In genomic region chr5:51551852-51552482, GRCm38 (mm10) we compare ENCODE assay signal across 8 mouse cellular contexts. TPM values are rescaled to one million over a fixed set of nuclear protein-coding genes. Genes with fewer than 3 reads are reported as not detected.
DNase-seq lines count a peak whose midpoint lies in the region; ATAC-seq and TF ChIP-seq lines count a peak whose summit lies in the region.

No protein-coding gene starts in this region.

- H3K9ac ChIP-seq in heart, embryonic 16.5 days (ENCODE audit: low read length): peak overlapping the region; percentile 89
- H3K9ac ChIP-seq in hindbrain, embryonic 14.5 days: peak overlapping the region; percentile 52

- peaks cover 17% of the 10 kb centered on the region for H3K4me1 ChIP-seq in heart, embryonic 16.5 days (ENCODE audit: control insufficient read depth, insufficient read depth, low read length)
- H3K4me1 ChIP-seq in cortical plate, adult 2 months (ENCODE audit: control insufficient read depth, insufficient read depth, low read length): peaks cover 4% of the 10 kb centered on the region; the same call in 1 of the 2 replicates
- H3K4me1 ChIP-seq in hindbrain, embryonic 14.5 days (replicated peaks; ENCODE audit: control insufficient read depth, insufficient read depth, low read length): peaks cover 9% of the 10 kb centered on the region; the same call in 1 of the 2 replicates

- peak overlapping the region; percentile 55 for H3K4me2 ChIP-seq in heart, embryonic 16.5 days (ENCODE audit: low read depth, low read length)
- peak overlapping the region; percentile 74 for H3K4me2 ChIP-seq in hindbrain, embryonic 14.5 days (replicated peaks)

- H3K9me3 ChIP-seq in heart, embryonic 16.5 days (replicated peaks; ENCODE audit: control insufficient read depth, low read length): no peaks in the 10 kb centered on the region
- no peaks in the 10 kb centered on the region for H3K9me3 ChIP-seq in hindbrain, embryonic 14.5 days (ENCODE audit: control insufficient read depth, low read length)

- DNase-seq in heart, adult 8-10 months (ENCODE audit: low spot score): no peak
- no peak for DNase-seq in hindbrain, embryonic 14.5 days (ENCODE audit: low spot score)
- DNase-seq in ovary, postnatal 14 days (ENCODE audit: low spot score): no peak
- DNase-seq in MN1 (ENCODE audit: low spot score): no peak
- DNase-seq in cerebellum, postnatal 14 days: no peak

- H3K4me3 ChIP-seq in heart, embryonic 16.5 days (ENCODE audit: low read length): peak overlapping the region; percentile 82
- peak overlapping the region; percentile 48 for H3K4me3 ChIP-seq in cortical plate, adult 2 months (ENCODE audit: insufficient read depth, low read length)
- H3K4me3 ChIP-seq in hindbrain, embryonic 14.5 days (replicated peaks; ENCODE audit: low read length): peak overlapping the region; percentile 40
- H3K4me3 ChIP-seq in macrophage (ENCODE audit: inconsistent target): peak overlapping the region; percentile 71

- H3K27me3 ChIP-seq in heart, embryonic 16.5 days (ENCODE audit: control insufficient read depth, insufficient read depth, low read length): no peaks in the 10 kb centered on the region
- H3K27me3 ChIP-seq in hindbrain, embryonic 14.5 days (ENCODE audit: control insufficient read depth, insufficient read depth, low read length): no peaks in the 10 kb centered on the region

- TF ChIP-seq POLR2A in cortical plate, adult 2 months (IDR thresholded peaks at IDR 0.05; ENCODE audit: extremely low read depth, insufficient read depth, low read length): no peak

- 4% methylated on average over 12 of the region's 12 CpGs for WGBS in heart, embryonic 16.5 days
- 16% methylated on average over 12 of the region's 12 CpGs for WGBS in hindbrain, embryonic 14.5 days
- 5% methylated on average over 12 of the region's 12 CpGs for WGBS in macrophage (ENCODE audit: missing documents)

- H3K36me3 ChIP-seq in heart, embryonic 16.5 days (ENCODE audit: control insufficient read depth, insufficient read depth): no peaks in the 10 kb centered on the region; the same call in 1 of the 2 replicates
- H3K36me3 ChIP-seq in hindbrain, embryonic 14.5 days (replicated peaks; ENCODE audit: control insufficient read depth, insufficient read depth): no peaks in the 10 kb centered on the region
- no peaks in the 10 kb centered on the region for H3K36me3 ChIP-seq in macrophage (ENCODE audit: inconsistent target)

- no peaks in the 10 kb centered on the region for H3K79me2 ChIP-seq in macrophage (ENCODE audit: inconsistent target)

- no peak for TF ChIP-seq CTCF in cortical plate, adult 2 months (IDR thresholded peaks at IDR 0.05; ENCODE audit: extremely low read depth, insufficient read depth, low read length)

- H3K27ac ChIP-seq in heart, embryonic 16.5 days (ENCODE audit: low read length): peak overlapping the region; percentile 98
- no peak overlapping the region for H3K27ac ChIP-seq in cortical plate, adult 2 months (ENCODE audit: insufficient read depth, low read length)
- peak overlapping the region; percentile 54 for H3K27ac ChIP-seq in hindbrain, embryonic 14.5 days
- no peak overlapping the region for H3K27ac ChIP-seq in macrophage

- no peak for ATAC-seq in heart, embryonic 16.5 days (replicated peaks; ENCODE audit: extremely low read depth, insufficient read depth, low FRiP score)
- no peak for ATAC-seq in hindbrain, embryonic 14.5 days (ENCODE audit: low FRiP score)

RNA-seq across cellular contexts. Expression of gene Ppargc1a, which starts 15.6 kb away (rescaled TPM):
- polyA plus RNA-seq in heart, embryonic 16.5 days (2015; fragmentation: Nextera tagmentation; extraction: Ambion mirVana): 74.5 and 78.1 TPM in 2 replicates
- 100 to 1,000 TPM in 2 of 4 experiments, 10 to 100 TPM in 2; 69.5 to 106 (median 92.6) TPM for total RNA-seq in heart, adult 8-10 months (2022)
- 19.6 and 22.0 TPM in 2 replicates for polyA plus RNA-seq in cortical plate, adult 2 months (2012; rRNA removed)
- polyA plus RNA-seq in hindbrain, embryonic 14.5 days (2014; fragmentation: Nextera tagmentation; extraction: Ambion mirVana): 21.4 and 25.9 TPM in 2 replicates
- 1 to 10 TPM in 1 of 26 experiments, under 1 TPM in 3, not detected in 22; 0.13 to 2.1 (median 0.23) TPM for total RNA-seq in macrophage (2018; cell fraction: chromatin; rRNA removed)
- under 1 TPM in 15 of 26 experiments, not detected in 11; under 0.01 to 0.12 (median 0.05) TPM for total RNA-seq in macrophage (2018; cell fraction: cytosol; rRNA removed)
- total RNA-seq in macrophage (2018; cell fraction: nucleus; rRNA removed): under 1 TPM in 3 of 26 experiments, not detected in 23; 0.14 to 0.32 (median 0.20) TPM
- polyA plus RNA-seq in macrophage (2018): 0.03 to 0.12 TPM in 2 of 3 replicates, not detected in the other

Comparison
In these comparisons a context has a peak if more than half of its experiments do, and no peak if none do; other contexts are left out.
1. H3K27ac ChIP-seq: peak in heart, embryonic 16.5 days (single experiment) and hindbrain, embryonic 14.5 days (single experiment); none in cortical plate, adult 2 months (single experiment) and macrophage (single experiment).
2. RNA of gene Ppargc1a, which starts 15.6 kb away (polyA plus RNA-seq): 74.5 to 78.1 TPM in heart, embryonic 16.5 days, 21.4 to 25.9 TPM in hindbrain, embryonic 14.5 days and 19.6 to 22.0 TPM in cortical plate, adult 2 months; 0.03 to 0.12 TPM in macrophage; every median in the first group is over 10 times any median in the second.
3. Peak in every context shown above with its lines, with median percentiles within 50 percentile points of each other: H3K4me3 ChIP-seq.